Mouse (Mus musculus): ENCODE results near the gene Zbtb43. TPM values are rescaled to one million over a fixed set of nuclear protein-coding genes. Genes with fewer than 3 reads are reported as not detected.

The Zbtb43 gene
- polyA plus RNA-seq, 1 experiment from 2014 or later, result 17.8 TPM

GRCm38 (mm10) chr2:33414019-33414418 lies 54.3 kb downstream of the Zbtb43 start:
- WGBS, result 87% methylated on average over 13 of the region's 13 CpGs
- Histone ChIP-seq H3K36me3 (peaks cover 55% of the 10 kb centered on the region), H3K4me1 (no peaks in the 10 kb centered on the region), H3K4me3 (replicated peaks) (no peak overlapping the region), H3K9ac (no peak overlapping the region), H3K9me3 (replicated peaks) (no peaks in the 10 kb centered on the region), H3K27me3 (no peaks in the 10 kb centered on the region), H3K4me2 (no peak overlapping the region), H3K27ac (no peak overlapping the region)
- ATAC-seq (replicated peaks; ENCODE audit: low FRiP score), result no peak

- no peak overlapping the region for H3K9ac ChIP-seq
- no peak overlapping the region for H3K4me3 ChIP-seq (replicated peaks)
- ATAC-seq (replicated peaks; ENCODE audit: low FRiP score), result no peak
- no peaks in the 10 kb centered on the region for H3K27me3 ChIP-seq
- WGBS, result 83% methylated on average over 14 of the region's 14 CpGs
- no peak overlapping the region for H3K27ac ChIP-seq
- H3K4me1 ChIP-seq, result no peaks in the 10 kb centered on the region
- H3K36me3 ChIP-seq, result peaks cover 59% of the 10 kb centered on the region
- no peak overlapping the region for H3K4me2 ChIP-seq
- no peaks in the 10 kb centered on the region for H3K9me3 ChIP-seq (replicated peaks)
Observed at GRCm38 (mm10) chr2:33412111-33412510, 56.2 kb downstream of the Zbtb43 start.

- Histone ChIP-seq H3K4me3 (replicated peaks) (no peak overlapping the region), H3K9me3 (replicated peaks) (no peaks in the 10 kb centered on the region), H3K27ac (peak overlapping the region; percentile 29; the same call in 1 of the 2 replicates), H3K36me3 (peaks cover 17% of the 10 kb centered on the region), H3K4me2 (no peak overlapping the region), H3K9ac (no peak overlapping the region), H3K27me3 (no peaks in the 10 kb centered on the region), H3K4me1 (no peaks in the 10 kb centered on the region)
- 71% methylated on average over 4 of the region's 4 CpGs for WGBS
- ATAC-seq (replicated peaks; ENCODE audit: low FRiP score), result no peak
Observed at GRCm38 (mm10) chr2:33403511-33404003, 64.8 kb downstream of the Zbtb43 start.

- H3K9me3 ChIP-seq (replicated peaks), result no peaks in the 10 kb centered on the region
- 62% methylated on average over 5 of the region's 5 CpGs for WGBS
- H3K27ac ChIP-seq, result no peak overlapping the region
- 0 out of 2 replicates have a peak, but pooled peaks cover 8% of the 10 kb centered on the region for H3K36me3 ChIP-seq
- no peak overlapping the region for H3K9ac ChIP-seq
- no peaks in the 10 kb centered on the region for H3K27me3 ChIP-seq
- no peaks in the 10 kb centered on the region for H3K4me1 ChIP-seq
- H3K4me3 ChIP-seq (replicated peaks), result no peak overlapping the region
- ATAC-seq (replicated peaks; ENCODE audit: low FRiP score), result no peak
- no peak overlapping the region for H3K4me2 ChIP-seq
Observed at GRCm38 (mm10) chr2:33402638-33403037, 65.7 kb downstream of the Zbtb43 start.

- no peaks in the 10 kb centered on the region for H3K9me3 ChIP-seq (replicated peaks)
- H3K4me2 ChIP-seq, result no peak overlapping the region
- H3K36me3 ChIP-seq, result 0 out of 2 replicates have a peak, but pooled peaks cover 8% of the 10 kb centered on the region
- H3K4me1 ChIP-seq, result no peaks in the 10 kb centered on the region
- H3K9ac ChIP-seq, result no peak overlapping the region
- no peak overlapping the region for H3K4me3 ChIP-seq (replicated peaks)
- H3K27ac ChIP-seq, result no peak overlapping the region
- WGBS, result 32% methylated on average over 7 of the region's 7 CpGs
- peak; percentile 33; the same call in 1 of the 2 replicates for ATAC-seq (replicated peaks; ENCODE audit: low FRiP score)
- no peaks in the 10 kb centered on the region for H3K27me3 ChIP-seq
Observed at GRCm38 (mm10) chr2:33402236-33402635, 66.1 kb downstream of the Zbtb43 start.

- H3K36me3 ChIP-seq, result 0 out of 2 replicates have a peak, but pooled peaks cover 4% of the 10 kb centered on the region
- H3K27me3 ChIP-seq, result no peaks in the 10 kb centered on the region
- H3K27ac ChIP-seq, result no peak overlapping the region
- no peak overlapping the region for H3K4me2 ChIP-seq
- H3K9ac ChIP-seq, result no peak overlapping the region
- WGBS, result 37% methylated on average over 3 of the region's 3 CpGs
- H3K4me3 ChIP-seq (replicated peaks), result no peak overlapping the region
- H3K4me1 ChIP-seq, result no peaks in the 10 kb centered on the region
- no peak for ATAC-seq (replicated peaks; ENCODE audit: low FRiP score)
- no peaks in the 10 kb centered on the region for H3K9me3 ChIP-seq (replicated peaks)
Observed at GRCm38 (mm10) chr2:33401217-33401616, 67.1 kb downstream of the Zbtb43 start.

GRCm38 (mm10) chr2:33400541-33400940 lies 67.8 kb downstream of the Zbtb43 start:
- Histone ChIP-seq H3K9ac (no peak overlapping the region), H3K27me3 (no peaks in the 10 kb centered on the region), H3K27ac (no peak overlapping the region), H3K4me3 (replicated peaks) (no peak overlapping the region), H3K9me3 (replicated peaks) (no peaks in the 10 kb centered on the region), H3K36me3 (no peaks in the 10 kb centered on the region), H3K4me1 (no peaks in the 10 kb centered on the region), H3K4me2 (no peak overlapping the region)
- WGBS, result 77% methylated on average over 5 of the region's 5 CpGs
- no peak for ATAC-seq (replicated peaks; ENCODE audit: low FRiP score)

Other genes with a start within 250 kb of the Zbtb43 start
- gene Ralgps1, start 97.1 kb downstream of the Zbtb43 start, polyA plus RNA-seq (2015; fragmentation: Nextera tagmentation; extraction: Ambion mirVana), result 5.5 and 5.9 TPM in 2 replicates
- 6.0 and 6.9 TPM in 2 replicates for gene Zbtb34, start 37.2 kb downstream of the Zbtb43 start, polyA plus RNA-seq (2015; fragmentation: Nextera tagmentation; extraction: Ambion mirVana)
- 1.1 and 1.2 TPM in 2 replicates for gene Lmx1b, start 172.0 kb upstream of the Zbtb43 start, polyA plus RNA-seq (2015; fragmentation: Nextera tagmentation; extraction: Ambion mirVana)

Measured in kidney, embryonic 15.5 days (tissue).